Comparison of ENCODE assay signal across 15 mouse cellular contexts in genomic region chr10:111583744-111584152, GRCm38 (mm10).
DNase-seq lines count a peak whose midpoint lies in the region; ATAC-seq lines count a peak whose summit lies in the region.
"Had no signal": no experiment of that assay in that cellular context is flagged by ENCODE, and none has a peak within 500 bp of the region (broad histone marks: within the 10 kb centered on the region; RNA-seq: fewer than 3 reads in every experiment).

No protein-coding gene starts in this region.

- ATAC-seq in CD4-positive, CD25-positive, alpha-beta regulatory T cell, adult 4 months, result peak; percentile 5
- peak; percentile 35; the same call in 1 of the 2 replicates for ATAC-seq in liver, embryonic 13.5 days (ENCODE audit: low read depth)
- ATAC-seq in hindbrain, embryonic 11.5 days (ENCODE audit: low FRiP score), result no peak
- ATAC-seq: forebrain, embryonic 16.5 days had no signal

- H3K4me1 ChIP-seq in heart, embryonic 10.5 days, result peaks cover 54% of the 10 kb centered on the region
- H3K4me1 ChIP-seq in liver, embryonic 13.5 days (replicated peaks), result peaks cover 69% of the 10 kb centered on the region
- H3K4me1 ChIP-seq in hindbrain, embryonic 11.5 days (replicated peaks; ENCODE audit: control insufficient read depth, insufficient read depth, low read length), result no peaks in the 10 kb centered on the region
- H3K4me1 ChIP-seq: embryonic facial prominence, embryonic 13.5 days had no signal

- H3K36me3 ChIP-seq in heart, embryonic 10.5 days, result no peaks in the 10 kb centered on the region
- no peaks in the 10 kb centered on the region for H3K36me3 ChIP-seq in liver, embryonic 13.5 days
- no peaks in the 10 kb centered on the region for H3K36me3 ChIP-seq in hindbrain, embryonic 11.5 days (ENCODE audit: control insufficient read depth, insufficient read depth, low read length)
- H3K36me3 ChIP-seq: embryonic facial prominence, embryonic 13.5 days had no signal

- H3K9me3 ChIP-seq in heart, embryonic 10.5 days, result no peaks in the 10 kb centered on the region
- no peaks in the 10 kb centered on the region for H3K9me3 ChIP-seq in liver, embryonic 13.5 days (replicated peaks)
- H3K9me3 ChIP-seq in hindbrain, embryonic 11.5 days (ENCODE audit: control insufficient read depth, low read length), result no peaks in the 10 kb centered on the region
- H3K9me3 ChIP-seq: embryonic facial prominence, embryonic 13.5 days had no signal

- peak overlapping the region; percentile 56 for H3K4me2 ChIP-seq in liver, embryonic 13.5 days
- H3K4me2 ChIP-seq in hindbrain, embryonic 11.5 days (replicated peaks; ENCODE audit: low read depth, low read length), result no peak overlapping the region
- H3K4me2 ChIP-seq: embryonic facial prominence, embryonic 13.5 days had no signal

- H3K27ac ChIP-seq in heart, embryonic 10.5 days, result no peak overlapping the region
- H3K27ac ChIP-seq in liver, embryonic 13.5 days, result no peak overlapping the region
- H3K27ac ChIP-seq in hindbrain, embryonic 11.5 days (ENCODE audit: low read depth, low read length), result no peak overlapping the region
- H3K27ac ChIP-seq: embryonic facial prominence, embryonic 13.5 days had no signal

- peak; percentile 76 for DNase-seq in heart, embryonic 10.5 days (ENCODE audit: low spot score)
- DNase-seq in heart, postnatal 10 days, result no peak
- peak; percentile 51 for DNase-seq in adrenal gland, postnatal 10 days
- peak; percentile 45 for DNase-seq in liver, embryonic 13.5 days
- DNase-seq in left cerebral cortex, postnatal 10 days (ENCODE audit: extremely low spot score in 1 of 2, low spot score in 2 of 2), result no peak
- no peak for DNase-seq in lung, postnatal 4 days
- DNase-seq in hindbrain, embryonic 11.5 days (ENCODE audit: low spot score), result no peak
- DNase-seq: cerebellum, adult 2 months; kidney, adult 8-10 months; layer of hippocampus, adult 9-11 months; spleen, adult 18-20 months; thymus, adult 18-20 months had no signal

- H3K4me3 ChIP-seq in heart, embryonic 10.5 days, result no peak overlapping the region
- H3K4me3 ChIP-seq in liver, embryonic 13.5 days (replicated peaks), result no peak overlapping the region
- H3K4me3 ChIP-seq in hindbrain, embryonic 11.5 days (ENCODE audit: low read depth, low read length), result no peak overlapping the region
- H3K4me3 ChIP-seq: embryonic facial prominence, embryonic 13.5 days had no signal

- intact Hi-C loops in heart, postnatal 10 days (cut with DNase I), result loop anchor here (2.0 to 5.0 kb wide), 2 partner anchors 36 to 77 kb away; partner anchors contain the start of gene Phlda1
- intact Hi-C loops in left cerebral cortex, postnatal 10 days (cut with DNase I), result no loop called here

- no peaks in the 10 kb centered on the region for H3K27me3 ChIP-seq in heart, embryonic 10.5 days (ENCODE audit: insufficient read depth, poor library complexity, severe bottlenecking)
- no peaks in the 10 kb centered on the region for H3K27me3 ChIP-seq in liver, embryonic 13.5 days
- H3K27me3 ChIP-seq in hindbrain, embryonic 11.5 days (ENCODE audit: control insufficient read depth, insufficient read depth, low read length), result no peaks in the 10 kb centered on the region
- H3K27me3 ChIP-seq: embryonic facial prominence, embryonic 13.5 days had no signal

- H3K9ac ChIP-seq in liver, embryonic 13.5 days, result no peak overlapping the region
- no peak overlapping the region for H3K9ac ChIP-seq in hindbrain, embryonic 11.5 days (ENCODE audit: low read depth, low read length)
- H3K9ac ChIP-seq: embryonic facial prominence, embryonic 13.5 days had no signal

- 78% methylated on average over 5 of the region's 5 CpGs for WGBS in heart, embryonic 10.5 days
- 58% methylated on average over 5 of the region's 5 CpGs for WGBS in liver, embryonic 13.5 days (ENCODE audit: insufficient replicate concordance)
- WGBS in hindbrain, embryonic 11.5 days, result 91% methylated on average over 5 of the region's 5 CpGs

Comparison
In these comparisons a context has a peak if more than half of its experiments do, and no peak if none do; other contexts are left out.
1. DNase-seq: peak in heart, embryonic 10.5 days (single experiment), adrenal gland, postnatal 10 days (single experiment) and liver, embryonic 13.5 days (single experiment); none in heart, postnatal 10 days (0 of 2), left cerebral cortex, postnatal 10 days (0 of 2), lung, postnatal 4 days (0 of 2) and hindbrain, embryonic 11.5 days (single experiment).